Mouse (Mus musculus) ovary, adult 10 weeks (tissue): ENCODE measurements around the gene Oxgr1. TPM values are rescaled to one million over a fixed set of nuclear protein-coding genes. Genes with fewer than 3 reads are reported as not detected.

Experiments
- polyA plus RNA-seq: library from polyadenylated mRNA; stranded (reverse); fragments of 350-450 nt; fragmentation: Illumina TruSeq; extraction: RNeasy Lipid Tissue Mini Kit (QIAGEN cat#74804); gene quantifications from one replicate; pipeline ENCODE4 v1.2.3, GENCODE M21; 2014

Gene Oxgr1
- polyA plus RNA-seq, result not detected

DNA sequence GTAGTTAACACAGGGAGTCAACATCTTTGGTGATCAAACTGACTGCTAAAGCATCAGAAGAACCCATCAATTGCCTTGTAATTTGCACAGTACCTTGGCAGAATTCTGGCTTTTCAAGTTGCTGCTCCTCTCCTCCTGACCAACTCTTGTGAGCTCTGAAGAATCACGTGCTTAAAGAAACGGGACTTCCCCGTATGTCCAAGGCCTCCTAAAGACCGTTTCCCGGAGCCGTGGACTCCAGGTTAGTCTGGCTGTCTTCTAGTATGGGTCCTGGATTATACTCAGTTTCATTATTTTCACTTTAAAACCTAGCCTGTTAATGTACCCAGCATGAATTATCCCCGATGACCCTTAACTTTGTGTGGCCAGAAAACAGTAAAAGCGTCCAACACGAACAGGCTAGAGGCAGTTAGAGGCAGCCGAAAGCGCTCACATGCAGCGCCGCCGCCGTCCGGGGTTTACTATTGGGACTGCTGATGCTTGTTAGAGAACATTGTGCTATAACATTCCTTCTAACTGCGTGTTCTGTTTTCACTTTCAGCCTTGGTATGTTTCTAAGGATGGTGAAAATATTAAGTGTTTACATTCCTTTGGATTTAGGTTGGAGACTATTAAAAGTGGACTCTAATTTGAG, at the start of gene Oxgr1:
Oxgr1 (minus strand) TSS at position 249 of the 634 bp plus-strand sequence.

Other genes starting within 250 kb of the Oxgr1 start
- gene Mbnl2, start 233.2 kb upstream of the Oxgr1 start, polyA plus RNA-seq, result 845 TPM